Mouse (Mus musculus) kidney, adult 2 months (tissue): ENCODE data around the gene Esp8.
"Not testable (repeated sequence)": the region's sequence is repeated elsewhere in the genome, so short reads cannot be mapped to it uniquely, and the experiment has no call there.

Source experiments
- CTCF ChIP-seq: fragments of 200-500 bp; conservative IDR thresholded peaks from 2 replicates; pipeline ENCODE4 v1.5.1; 2011; ENCODE audit warnings: low read depth, mild to moderate bottlenecking, control low read depth, low read length, moderate library complexity, mixed read lengths; ENCODE audit not compliant: insufficient read depth, insufficient read length
- POLR2A ChIP-seq: fragments of 200-500 bp; IDR thresholded peaks from one replicate; pipeline ENCODE4 v1.6.1; 2011; ENCODE audit warnings: low read depth, low read length, control low read depth

- TF ChIP-seq POLR2A, CTCF: not testable (repeated sequence)
Measured at GRCm38 (mm10) chr17:40483566-40483965, 36.3 kb upstream of the Esp8 start.
